Mouse (Mus musculus): ENCODE data around the gene Cep164. TPM values are rescaled to one million over a fixed set of nuclear protein-coding genes. Genes with fewer than 3 reads are reported as not detected.

The Cep164 gene
- polyA plus RNA-seq, 1 experiment from 2014 or later, result 13.0 TPM

DNA sequence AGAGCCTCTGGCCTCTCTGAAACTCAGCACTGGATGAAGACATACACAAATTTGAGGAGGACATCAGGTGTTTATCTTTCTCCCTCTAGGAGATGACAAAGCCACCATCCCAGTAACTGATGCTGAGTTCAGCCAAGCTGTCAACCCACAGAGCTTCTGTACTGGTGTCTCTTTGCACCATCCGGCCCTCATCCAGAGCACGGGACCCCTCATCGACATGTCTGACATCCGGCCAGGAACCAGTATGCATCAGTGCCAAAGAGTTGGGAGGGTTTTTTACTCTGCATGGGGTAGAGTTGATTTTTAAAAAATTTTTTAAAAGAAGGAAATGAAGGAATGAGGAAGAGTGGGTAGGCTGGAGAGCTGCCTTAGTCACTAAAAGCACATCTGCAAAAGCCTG lies 78.6 kb downstream of the Cep164 start:
- no peaks in the 10 kb centered on the region for H3K36me3 ChIP-seq
- H3K9ac ChIP-seq, result no peak overlapping the region
- peaks cover 22% of the 10 kb centered on the region for H3K27me3 ChIP-seq (replicated peaks)
- 79% methylated on average over 4 of the region's 4 CpGs for WGBS
- no peak for ATAC-seq (ENCODE audit: extremely low read depth, insufficient number of reproducible peaks, low FRiP score, low TSS enrichment)
- H3K4me2 ChIP-seq, result no peak overlapping the region
- no peaks in the 10 kb centered on the region for H3K4me1 ChIP-seq
- no peak overlapping the region for H3K27ac ChIP-seq (replicated peaks)
- no peak overlapping the region for H3K4me3 ChIP-seq
- no peaks in the 10 kb centered on the region for H3K9me3 ChIP-seq

DNA sequence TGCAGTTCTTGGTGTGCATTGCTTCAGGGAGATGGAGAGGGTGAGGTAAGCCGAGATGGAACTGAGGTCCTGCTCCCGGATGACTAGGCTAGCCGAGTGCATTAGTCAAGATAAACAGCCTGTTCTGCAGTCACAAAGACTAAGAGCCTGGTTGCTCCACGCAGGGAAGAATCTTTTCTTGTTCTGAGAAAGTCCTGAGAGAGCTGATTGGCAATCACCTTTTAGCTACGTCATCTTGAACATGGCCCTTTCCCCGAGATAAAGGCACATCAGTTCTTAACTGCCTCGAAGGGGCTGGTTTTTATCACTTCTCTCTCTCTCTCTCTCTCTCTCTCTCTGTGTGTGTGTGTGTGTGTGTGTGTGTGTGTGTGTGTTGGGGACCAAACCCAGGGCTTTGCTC lies 83.0 kb downstream of the Cep164 start:
- ATAC-seq (ENCODE audit: extremely low read depth, insufficient number of reproducible peaks, low FRiP score, low TSS enrichment), result no peak
- Histone ChIP-seq H3K4me2 (no peak overlapping the region), H3K4me3 (no peak overlapping the region), H3K36me3 (no peaks in the 10 kb centered on the region), H3K27me3 (replicated peaks) (peaks cover 50% of the 10 kb centered on the region), H3K9ac (no peak overlapping the region), H3K9me3 (no peaks in the 10 kb centered on the region), H3K27ac (replicated peaks) (no peak overlapping the region), H3K4me1 (no peaks in the 10 kb centered on the region)
- 22% methylated on average over 7 of the region's 7 CpGs for WGBS

DNA sequence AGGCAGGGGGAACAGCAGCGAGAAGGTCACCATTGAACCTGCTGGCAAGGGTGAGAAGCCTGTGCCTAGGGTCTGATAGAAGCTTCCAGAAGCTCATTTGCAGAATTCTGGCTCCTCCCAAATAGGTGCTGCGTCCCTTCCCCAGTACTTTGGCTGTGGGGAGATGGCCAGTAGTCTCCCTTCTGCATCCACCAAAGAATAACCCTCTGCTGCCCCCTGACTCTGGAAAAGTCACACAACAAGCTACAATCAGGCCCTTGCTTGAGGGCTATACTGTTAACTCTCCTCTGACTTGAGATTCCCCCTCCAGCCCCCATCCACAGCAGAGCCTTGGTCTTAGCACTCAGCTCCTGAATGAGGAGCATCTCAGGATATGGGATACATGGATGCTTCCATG lies 87.9 kb downstream of the Cep164 start:
- no peaks in the 10 kb centered on the region for H3K9me3 ChIP-seq
- no peak overlapping the region for H3K4me3 ChIP-seq
- no peak overlapping the region for H3K9ac ChIP-seq
- no peak overlapping the region for H3K27ac ChIP-seq (replicated peaks)
- H3K4me2 ChIP-seq, result no peak overlapping the region
- H3K36me3 ChIP-seq, result no peaks in the 10 kb centered on the region
- ATAC-seq (ENCODE audit: extremely low read depth, insufficient number of reproducible peaks, low FRiP score, low TSS enrichment), result no peak
- 55% methylated on average over 2 of the region's 2 CpGs for WGBS
- peaks cover 45% of the 10 kb centered on the region for H3K27me3 ChIP-seq (replicated peaks)
- no peaks in the 10 kb centered on the region for H3K4me1 ChIP-seq

DNA sequence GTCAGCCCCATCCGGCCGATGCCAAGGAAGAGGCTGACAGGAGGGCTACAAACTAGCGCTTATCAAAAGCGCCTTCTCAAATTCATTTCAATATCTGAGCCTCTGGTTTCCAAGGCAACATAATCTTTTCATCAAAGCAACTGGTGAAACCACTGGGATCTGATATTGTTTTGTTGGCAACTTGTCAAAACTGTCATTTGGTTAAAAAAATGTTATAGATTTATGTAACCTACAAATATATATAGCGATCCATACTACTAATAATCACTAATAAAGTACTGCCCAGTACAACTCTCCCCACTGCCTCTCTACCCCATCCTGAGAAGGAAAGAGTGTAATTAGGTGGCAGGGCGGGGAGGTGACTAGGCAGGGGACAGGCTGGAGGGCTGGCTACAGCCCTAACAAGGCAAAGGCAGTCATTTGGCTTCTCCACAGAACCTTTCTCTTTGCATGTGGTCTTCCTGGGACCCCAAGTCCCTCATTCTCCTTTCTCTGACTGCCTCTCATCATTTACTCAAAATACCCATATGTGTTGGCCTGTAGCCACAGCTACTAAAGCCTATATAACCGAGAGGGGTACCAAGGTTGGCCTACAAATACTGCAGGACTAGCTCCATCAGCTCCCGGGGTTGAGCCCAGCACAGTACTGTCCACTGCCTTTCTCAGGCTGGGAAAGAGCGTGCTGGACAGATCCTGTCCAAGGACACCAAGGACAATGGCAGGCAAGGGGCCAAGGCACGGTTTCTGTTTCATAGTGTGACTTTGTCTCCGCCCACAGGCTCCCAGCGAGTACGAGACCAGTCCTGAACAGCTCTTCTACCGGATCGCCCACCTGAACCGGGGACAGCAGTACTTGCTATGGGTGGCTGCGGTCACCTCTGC lies 88.5 kb downstream of the Cep164 start:
- Histone ChIP-seq H3K4me1 (no peaks in the 10 kb centered on the region), H3K4me2 (no peak overlapping the region), H3K36me3 (no peaks in the 10 kb centered on the region), H3K27ac (replicated peaks) (no peak overlapping the region), H3K9ac (no peak overlapping the region), H3K27me3 (replicated peaks) (peaks cover 39% of the 10 kb centered on the region), H3K9me3 (no peaks in the 10 kb centered on the region), H3K4me3 (no peak overlapping the region)
- ATAC-seq (ENCODE audit: extremely low read depth, insufficient number of reproducible peaks, low FRiP score, low TSS enrichment), result no peak
- WGBS, result 56% methylated on average over 17 of the region's 17 CpGs

DNA sequence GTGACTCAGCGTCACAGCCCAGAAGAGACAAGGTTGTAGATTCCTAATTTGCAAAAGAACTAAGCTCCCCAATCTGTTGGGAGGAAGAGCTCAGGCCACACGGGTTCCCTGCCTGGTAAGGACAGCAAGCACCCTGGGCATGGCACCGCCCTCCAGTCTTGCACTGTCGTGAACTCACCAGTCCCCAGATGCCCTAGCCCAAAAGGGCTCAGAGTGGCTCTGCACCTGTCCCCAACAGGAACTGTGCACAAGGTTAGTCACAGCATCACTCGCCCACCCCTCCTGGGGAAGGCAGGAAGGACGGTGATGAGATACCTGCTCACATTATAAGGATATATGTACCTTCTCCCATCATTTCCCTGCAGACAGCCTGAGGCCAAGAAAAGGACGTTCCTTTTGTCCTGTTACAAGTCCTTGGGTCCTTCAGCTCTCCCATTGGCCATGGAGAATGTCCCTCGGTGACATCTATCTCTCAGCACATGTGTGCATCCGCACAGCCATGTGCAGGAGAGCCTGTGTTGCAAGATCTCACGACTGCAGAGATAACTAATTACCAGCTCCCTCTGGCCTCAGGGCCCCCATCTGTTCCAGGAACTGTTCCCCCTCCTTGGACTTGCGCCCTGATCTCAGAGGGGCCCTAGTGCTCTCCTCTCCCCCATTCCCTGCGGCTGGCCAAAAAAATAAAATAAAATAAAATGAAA lies 89.3 kb downstream of the Cep164 start:
- no peak for ATAC-seq (ENCODE audit: extremely low read depth, insufficient number of reproducible peaks, low FRiP score, low TSS enrichment)
- Histone ChIP-seq H3K27ac (replicated peaks) (no peak overlapping the region), H3K4me1 (no peaks in the 10 kb centered on the region), H3K9ac (no peak overlapping the region), H3K36me3 (no peaks in the 10 kb centered on the region), H3K4me2 (no peak overlapping the region), H3K9me3 (no peaks in the 10 kb centered on the region), H3K27me3 (replicated peaks) (peaks cover 31% of the 10 kb centered on the region), H3K4me3 (no peak overlapping the region)
- 57% methylated on average over 12 of the region's 12 CpGs for WGBS

DNA sequence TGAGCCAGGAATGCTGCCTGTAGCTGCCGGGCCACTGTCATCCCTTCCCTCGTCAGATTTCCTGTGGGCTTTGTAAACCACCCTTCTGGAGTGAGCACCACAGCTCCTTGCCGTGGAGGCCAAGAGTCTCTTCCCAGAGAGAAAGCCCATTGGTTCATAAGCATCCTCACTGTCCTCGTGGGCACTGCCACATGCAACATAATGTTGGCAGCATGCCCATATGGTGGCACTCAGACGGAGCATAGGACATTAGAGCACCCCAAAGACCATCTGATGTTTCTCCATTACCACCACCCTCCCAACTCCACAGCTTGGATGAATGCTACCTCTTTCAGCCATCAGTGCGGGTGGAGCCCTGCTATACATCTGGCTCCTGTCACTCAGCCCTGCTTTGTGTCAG lies 95.2 kb downstream of the Cep164 start:
- 49% methylated on average over 6 of the region's 6 CpGs for WGBS
- H3K36me3 ChIP-seq, result no peaks in the 10 kb centered on the region
- H3K9ac ChIP-seq, result no peak overlapping the region
- H3K4me3 ChIP-seq, result no peak overlapping the region
- H3K27me3 ChIP-seq (replicated peaks), result 0 out of 2 replicates have a peak, but pooled peaks cover 6% of the 10 kb centered on the region
- no peak for ATAC-seq (ENCODE audit: extremely low read depth, insufficient number of reproducible peaks, low FRiP score, low TSS enrichment)
- H3K9me3 ChIP-seq, result no peaks in the 10 kb centered on the region
- no peak overlapping the region for H3K27ac ChIP-seq (replicated peaks)
- H3K4me1 ChIP-seq, result no peaks in the 10 kb centered on the region
- H3K4me2 ChIP-seq, result no peak overlapping the region

DNA sequence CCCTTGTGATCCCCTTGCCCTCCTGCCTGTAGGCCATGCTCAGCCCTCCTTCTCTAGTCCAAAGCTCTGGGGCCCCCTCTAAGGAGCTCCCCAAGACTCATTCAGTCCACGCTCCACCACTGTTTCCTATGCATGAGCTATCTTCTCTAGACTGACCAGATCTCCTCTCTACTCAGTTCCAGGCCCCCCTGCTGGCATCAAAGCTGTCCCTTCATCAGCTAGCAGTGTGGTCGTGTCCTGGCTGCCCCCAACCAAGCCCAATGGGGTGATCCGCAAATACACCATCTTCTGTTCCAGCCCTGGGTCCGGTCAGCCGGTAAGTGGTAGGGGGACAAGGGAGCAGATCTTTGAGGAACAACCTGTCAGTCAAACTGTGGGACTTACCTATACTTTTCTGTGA lies 96.6 kb downstream of the Cep164 start:
- WGBS, result 75% methylated on average over 5 of the region's 5 CpGs
- Histone ChIP-seq H3K4me2 (no peak overlapping the region), H3K9ac (no peak overlapping the region), H3K4me3 (no peak overlapping the region), H3K9me3 (no peaks in the 10 kb centered on the region), H3K27me3 (replicated peaks) (0 out of 2 replicates have a peak, but pooled peaks cover 6% of the 10 kb centered on the region), H3K27ac (replicated peaks) (no peak overlapping the region), H3K36me3 (no peaks in the 10 kb centered on the region), H3K4me1 (no peaks in the 10 kb centered on the region)
- ATAC-seq (ENCODE audit: extremely low read depth, insufficient number of reproducible peaks, low FRiP score, low TSS enrichment), result no peak

DNA sequence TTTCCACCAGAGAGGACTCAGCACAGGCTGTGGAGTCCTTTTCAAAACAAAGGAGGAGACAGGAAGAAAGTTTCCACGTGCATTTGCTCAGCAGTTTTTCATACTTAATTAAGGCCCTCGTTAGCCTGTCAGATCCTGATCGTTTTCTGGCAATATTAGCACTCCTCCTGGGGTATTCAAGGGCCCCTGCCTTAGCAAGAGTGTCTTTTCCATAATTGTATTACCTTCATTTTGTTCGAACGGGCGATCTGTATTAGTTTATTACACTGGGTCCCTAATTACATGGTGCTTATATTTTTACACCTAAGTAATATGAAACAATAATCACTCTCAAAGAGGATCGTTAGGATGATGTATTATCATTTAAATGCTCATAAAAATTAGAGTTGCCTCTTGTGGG lies 108.5 kb downstream of the Cep164 start:
- no peak overlapping the region for H3K4me3 ChIP-seq
- no peaks in the 10 kb centered on the region for H3K4me1 ChIP-seq
- no peaks in the 10 kb centered on the region for H3K9me3 ChIP-seq
- H3K4me2 ChIP-seq, result no peak overlapping the region
- no peaks in the 10 kb centered on the region for H3K36me3 ChIP-seq
- H3K9ac ChIP-seq, result no peak overlapping the region
- no peak for ATAC-seq (ENCODE audit: extremely low read depth, insufficient number of reproducible peaks, low FRiP score, low TSS enrichment)
- no peaks in the 10 kb centered on the region; the same call in none of the 2 replicates for H3K27me3 ChIP-seq (replicated peaks)
- 57% methylated on average over 7 of the region's 7 CpGs for WGBS
- no peak overlapping the region for H3K27ac ChIP-seq (replicated peaks)

Other genes with a start within 250 kb of the Cep164 start
- 17.6 and 19.1 TPM in 2 replicates for gene Bace1, start 9.9 kb upstream of the Cep164 start, polyA plus RNA-seq (2015; fragmentation: Nextera tagmentation; extraction: Ambion mirVana)
- gene Pcsk7, start 77.8 kb upstream of the Cep164 start, polyA plus RNA-seq (2015; fragmentation: Nextera tagmentation; extraction: Ambion mirVana), result 16.4 TPM in 2 replicates
- 40.0 and 40.7 TPM in 2 replicates for gene Rnf214, start 78.2 kb upstream of the Cep164 start, polyA plus RNA-seq (2015; fragmentation: Nextera tagmentation; extraction: Ambion mirVana)
- gene Tagln, start 107.4 kb upstream of the Cep164 start, polyA plus RNA-seq (2015; fragmentation: Nextera tagmentation; extraction: Ambion mirVana), result 151 and 203 TPM in 2 replicates
- gene Sidt2, start 126.6 kb upstream of the Cep164 start, polyA plus RNA-seq (2015; fragmentation: Nextera tagmentation; extraction: Ambion mirVana), result 35.5 and 36.3 TPM in 2 replicates
- gene Pafah1b2, start 184.0 kb upstream of the Cep164 start, polyA plus RNA-seq (2015; fragmentation: Nextera tagmentation; extraction: Ambion mirVana), result 133 and 137 TPM in 2 replicates
- gene Sik3, start 184.1 kb upstream of the Cep164 start, polyA plus RNA-seq (2015; fragmentation: Nextera tagmentation; extraction: Ambion mirVana), result 4.7 and 5.8 TPM in 2 replicates